Mouse (Mus musculus): ENCODE data around the gene Pycard. TPM values are rescaled to one million over a fixed set of nuclear protein-coding genes. Genes with fewer than 3 reads are reported as not detected.
"Not testable (repeated sequence)": the region's sequence is repeated elsewhere in the genome, so short reads cannot be mapped to it uniquely, and the experiment has no call there.

Gene Pycard
- total RNA-seq (2021), result 1 to 10 TPM; 1.4 to 3.4 TPM

DNA sequence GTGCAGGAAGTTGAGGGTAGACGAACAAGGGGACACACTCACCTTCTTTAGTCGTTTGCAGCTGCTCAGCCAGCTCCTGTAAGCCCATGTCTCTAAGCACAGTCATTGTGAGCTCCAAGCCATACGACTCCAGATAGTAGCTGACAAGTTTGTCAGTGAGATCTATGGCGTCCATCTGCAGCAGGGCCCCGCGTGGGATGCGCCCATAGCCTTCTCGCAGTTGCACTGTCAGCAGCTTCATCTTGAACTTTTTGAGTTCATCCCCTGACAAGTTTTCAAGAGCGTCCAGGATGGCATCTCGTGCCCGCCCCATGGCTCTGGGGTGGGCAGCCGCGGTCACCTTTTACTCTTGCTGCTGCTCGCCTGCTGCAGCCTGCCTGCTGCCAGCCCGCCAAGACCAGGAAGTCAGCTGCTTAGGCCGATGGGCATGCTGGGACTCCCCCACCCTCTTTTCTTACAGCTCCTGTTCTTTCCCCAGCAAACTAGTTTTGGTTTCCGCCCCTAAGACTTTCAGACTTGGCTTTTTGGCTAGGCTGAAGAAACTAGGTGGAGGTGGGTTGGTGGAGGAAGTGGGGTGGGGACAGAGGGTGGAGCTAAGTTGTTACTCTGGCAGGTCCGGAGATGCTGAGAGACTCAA lies at the start of gene Pycard:
Pycard (minus strand) TSS at position 527 of the 637 bp plus-strand sequence.
- DNase-seq (ENCODE audit: extremely low spot score in 1 of 2, low spot score in 1 of 2), result no peak

DNA sequence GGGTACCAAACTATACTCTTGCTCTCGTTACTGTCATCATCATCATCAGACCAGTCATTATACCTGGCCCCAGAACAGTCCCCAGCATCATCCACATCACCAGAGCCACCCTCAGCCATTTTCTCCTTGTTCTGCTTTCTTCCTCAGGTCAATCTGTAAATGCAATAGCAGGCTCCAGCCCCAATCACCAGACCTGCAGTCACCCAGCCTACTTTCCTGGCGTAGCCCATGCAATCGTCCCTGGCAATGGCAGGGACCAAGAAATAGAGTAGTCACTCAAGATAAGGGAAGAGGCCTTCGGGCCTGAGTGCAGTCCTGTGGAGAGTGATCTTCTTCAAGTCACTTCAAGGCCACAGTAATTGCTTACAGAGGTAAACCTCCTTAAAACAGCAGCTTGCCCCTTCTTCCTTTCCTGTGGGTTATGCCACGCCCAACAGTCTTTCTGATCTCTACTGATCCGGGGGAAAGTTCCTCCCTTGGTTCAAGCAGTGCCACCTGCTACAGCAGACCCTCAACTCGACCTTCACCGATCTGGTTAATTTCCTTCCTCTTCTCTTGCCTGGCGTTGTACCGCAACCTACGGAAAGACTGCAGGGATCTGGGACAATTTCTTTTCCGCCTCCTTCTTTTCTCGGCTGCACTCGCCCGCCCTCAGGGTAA lies 48.6 kb upstream of the Pycard start:
- not testable (repeated sequence) for DNase-seq (ENCODE audit: extremely low spot score in 1 of 2, low spot score in 1 of 2)

DNA sequence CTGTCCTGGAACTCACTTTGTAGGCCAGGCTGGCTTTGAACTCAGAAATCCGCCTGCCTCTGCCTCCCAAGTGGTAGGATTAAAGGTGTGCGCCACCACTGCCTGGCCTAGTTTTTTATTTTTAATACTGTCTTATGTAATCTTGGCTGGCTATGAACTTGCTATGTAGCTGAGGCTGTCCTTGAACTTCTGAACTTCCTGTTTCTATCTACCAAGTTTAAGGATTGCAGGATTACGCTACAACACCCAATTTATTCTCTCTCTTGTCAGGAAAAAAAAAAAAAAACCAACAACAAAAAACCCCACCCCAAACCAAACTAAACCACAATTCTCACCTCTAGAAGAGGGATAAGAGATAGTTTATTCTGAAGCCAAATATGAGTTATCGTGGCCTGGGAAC lies 39.9 kb upstream of the Pycard start:
- no peak for DNase-seq (ENCODE audit: extremely low spot score in 1 of 2, low spot score in 1 of 2)

DNA sequence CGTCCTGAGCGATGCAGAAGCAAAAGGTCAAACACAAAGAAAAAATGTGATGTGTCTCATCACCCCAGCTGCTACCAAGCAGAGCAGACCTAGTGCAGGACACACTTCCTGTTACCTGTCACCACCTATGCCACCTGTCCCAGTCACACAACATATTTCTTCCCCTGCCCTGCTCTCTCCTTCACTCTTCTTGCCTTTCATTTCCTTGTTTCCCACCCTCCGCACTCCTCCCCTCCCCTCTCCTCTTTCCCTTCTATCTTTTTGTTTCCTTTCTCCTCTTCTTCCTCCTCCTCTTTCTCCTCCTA lies 39.3 kb upstream of the Pycard start:
- no peak for DNase-seq (ENCODE audit: extremely low spot score in 1 of 2, low spot score in 1 of 2)

DNA sequence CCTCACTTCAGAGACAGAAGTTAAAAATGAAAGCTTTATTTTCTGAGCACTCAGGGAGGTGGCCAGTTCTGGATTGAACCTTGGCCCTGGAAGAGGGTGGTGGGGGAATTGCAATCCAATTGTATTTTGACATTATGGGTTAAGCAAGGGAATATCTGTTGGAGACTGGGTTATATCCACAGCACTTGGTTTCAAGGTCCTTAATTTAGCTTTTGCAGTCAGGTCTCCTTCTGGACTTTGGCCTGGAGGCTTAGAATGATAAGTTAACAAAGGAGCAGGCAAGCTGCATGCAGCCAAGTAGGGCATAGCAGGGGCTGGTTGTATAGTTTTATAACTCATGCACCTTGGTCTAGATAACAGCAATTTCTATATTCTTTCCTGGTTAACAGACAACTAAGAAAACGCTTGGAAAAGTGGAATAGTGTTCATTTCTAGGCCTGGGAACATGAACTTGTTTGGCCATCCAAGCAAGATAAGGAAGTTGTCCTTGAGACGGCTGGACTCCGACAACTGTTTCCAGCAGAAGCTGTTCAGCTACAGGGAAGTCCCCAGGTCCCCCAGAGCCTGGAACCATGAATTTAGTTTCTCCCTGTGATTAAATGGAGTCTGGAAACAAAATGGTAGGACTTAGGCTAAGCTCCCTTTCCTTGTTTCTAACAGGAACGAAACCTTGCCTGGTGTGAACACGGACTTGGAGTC lies 38.8 kb upstream of the Pycard start:
- no peak for DNase-seq (ENCODE audit: extremely low spot score in 1 of 2, low spot score in 1 of 2)

DNA sequence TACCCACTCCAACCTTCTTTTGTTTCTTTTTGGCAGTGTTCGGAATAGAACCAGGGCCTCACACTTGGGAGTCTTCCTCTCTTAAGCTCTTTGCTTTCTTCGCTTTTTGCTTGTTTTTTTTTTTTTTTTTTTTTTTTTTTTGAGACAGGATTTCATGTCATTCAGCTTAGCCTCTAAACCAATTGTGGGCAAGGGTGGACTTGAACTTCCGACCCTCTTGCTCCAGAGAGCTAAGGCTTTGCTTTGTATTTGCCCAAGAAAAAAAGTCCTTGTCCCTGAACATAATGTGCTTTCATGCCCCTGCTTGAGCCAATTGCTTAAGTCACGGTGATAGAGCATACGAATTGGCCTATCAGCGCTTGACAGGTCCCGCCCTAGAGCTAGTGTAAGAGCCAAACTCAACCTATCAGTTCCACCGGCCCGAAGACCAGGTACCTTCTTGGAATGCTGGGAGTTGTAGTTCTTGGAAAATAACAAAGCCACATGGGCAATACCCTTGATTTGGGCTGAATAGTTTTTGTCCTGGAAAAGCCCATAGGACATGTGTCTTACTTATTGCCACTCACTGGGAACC lies 37.8 kb upstream of the Pycard start:
- DNase-seq (ENCODE audit: extremely low spot score in 1 of 2, low spot score in 1 of 2), result no peak

DNA sequence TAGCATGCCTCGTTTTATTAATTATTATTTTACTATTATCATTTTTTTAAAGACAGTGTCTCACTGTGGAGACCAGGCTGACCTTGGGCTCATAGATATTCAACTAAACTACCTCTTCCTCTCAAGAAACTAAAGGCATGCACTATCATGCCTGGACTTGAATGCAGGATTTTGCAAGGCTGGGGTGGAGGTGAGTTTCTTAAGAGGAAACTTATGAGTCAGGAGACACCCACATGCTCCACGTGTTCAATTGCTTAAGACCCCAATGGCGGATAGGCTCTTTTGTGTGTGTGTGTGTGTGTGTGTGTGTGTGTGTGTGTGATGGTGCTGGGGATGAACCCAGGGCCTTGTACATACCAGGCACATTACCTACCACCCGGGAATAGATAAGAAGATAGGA lies 31.7 kb upstream of the Pycard start:
- no peak for DNase-seq (ENCODE audit: extremely low spot score in 1 of 2, low spot score in 1 of 2)

DNA sequence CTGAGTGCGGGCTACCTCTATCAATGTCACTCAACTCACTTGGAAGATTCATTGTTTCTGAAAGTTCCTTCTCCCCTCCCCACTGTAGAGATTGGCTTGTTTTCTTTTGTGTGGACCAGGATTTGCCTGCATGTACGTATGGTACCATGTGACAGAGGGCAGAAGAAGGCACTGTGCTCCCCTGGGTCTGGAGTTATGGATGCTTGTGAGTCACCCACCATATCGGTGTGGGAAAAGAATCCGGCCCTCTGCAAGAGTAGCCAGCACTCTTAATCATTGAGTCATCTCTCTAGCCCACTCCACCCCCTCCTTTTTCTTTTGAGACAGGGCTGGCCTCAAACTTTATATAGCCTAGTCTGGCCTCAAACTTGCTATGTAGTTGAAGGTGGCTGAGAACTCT lies 31.3 kb upstream of the Pycard start:
- DNase-seq (ENCODE audit: extremely low spot score in 1 of 2, low spot score in 1 of 2), result no peak

DNA sequence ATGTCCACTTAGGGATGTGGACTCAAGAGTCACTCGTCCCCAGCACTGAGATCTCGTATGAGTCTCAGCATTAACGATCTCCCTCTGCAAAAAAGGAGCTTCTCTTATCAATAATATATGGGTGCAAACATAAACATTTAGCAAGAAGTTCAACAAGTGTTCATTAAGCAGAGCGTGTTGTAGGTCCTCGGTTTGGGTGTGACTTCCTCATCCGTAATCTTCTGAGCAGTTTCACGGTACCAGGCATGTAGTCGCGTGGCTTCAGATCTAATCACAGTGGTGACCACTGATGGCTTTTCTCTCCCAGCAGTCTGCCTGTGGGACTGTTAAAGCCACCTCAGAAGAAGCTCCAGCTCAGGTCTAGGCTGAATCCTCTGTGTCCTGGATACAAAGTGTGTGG lies 30.7 kb upstream of the Pycard start:
- no peak for DNase-seq (ENCODE audit: extremely low spot score in 1 of 2, low spot score in 1 of 2)

DNA sequence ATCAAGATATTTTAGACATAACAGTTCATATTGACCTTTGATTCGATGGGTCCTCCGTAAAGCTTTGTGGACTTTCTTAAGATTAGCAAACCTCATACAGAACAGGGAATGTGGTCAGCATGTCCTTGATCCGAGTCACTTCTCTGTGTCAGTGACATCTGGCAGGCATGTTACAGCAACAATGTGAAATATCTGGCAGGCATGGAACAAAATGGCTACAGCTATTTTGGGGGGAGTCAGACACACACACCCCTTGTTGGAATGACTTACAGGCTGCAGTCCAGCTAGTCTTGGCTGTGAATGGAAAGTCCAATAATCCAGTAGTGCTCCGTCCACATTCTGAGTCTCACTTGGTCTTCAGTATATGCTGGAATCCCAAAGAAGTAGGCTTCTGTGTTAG lies 29.9 kb upstream of the Pycard start:
- DNase-seq (ENCODE audit: extremely low spot score in 1 of 2, low spot score in 1 of 2), result no peak

DNA sequence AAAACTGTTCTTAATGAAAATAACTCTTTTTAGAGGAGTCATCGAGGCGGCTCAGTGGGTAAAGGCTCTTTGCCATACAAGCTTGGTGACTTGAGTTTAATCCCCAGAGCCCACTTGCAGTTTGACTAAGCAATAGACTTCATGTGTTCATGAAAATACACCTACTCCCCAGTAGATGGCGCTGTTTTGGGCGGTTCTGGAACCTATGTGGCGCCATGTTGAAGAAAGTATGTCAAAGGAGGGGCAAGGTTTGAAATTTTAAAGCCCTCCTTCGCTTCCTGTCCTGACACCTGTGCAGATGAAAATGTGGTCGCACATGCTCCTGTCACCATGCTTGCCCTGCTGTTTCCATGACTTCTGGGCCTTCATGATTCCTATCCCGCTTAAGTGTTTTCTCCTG lies 29.3 kb upstream of the Pycard start:
- DNase-seq (ENCODE audit: extremely low spot score in 1 of 2, low spot score in 1 of 2), result no peak

DNA sequence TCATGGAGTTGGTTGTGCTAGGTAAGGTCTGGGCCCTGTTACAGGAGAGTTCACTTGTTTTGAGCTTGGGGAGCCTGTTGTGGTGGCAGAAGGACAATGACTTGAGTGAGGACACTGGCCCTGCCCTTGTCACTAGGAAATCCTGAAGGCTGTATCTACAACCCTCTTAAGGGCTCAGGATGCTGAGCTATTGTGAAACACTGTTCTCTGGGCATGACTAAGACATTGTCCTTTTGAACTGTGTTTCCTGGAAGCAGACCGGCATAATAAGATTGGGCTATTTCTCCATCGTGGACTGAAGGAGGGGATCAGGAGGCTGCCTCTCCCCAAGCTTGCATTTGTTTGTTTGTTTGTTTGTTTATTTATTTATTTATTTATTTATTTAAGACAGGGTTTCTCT lies 25.5 kb upstream of the Pycard start:
- DNase-seq (ENCODE audit: extremely low spot score in 1 of 2, low spot score in 1 of 2), result no peak

DNA sequence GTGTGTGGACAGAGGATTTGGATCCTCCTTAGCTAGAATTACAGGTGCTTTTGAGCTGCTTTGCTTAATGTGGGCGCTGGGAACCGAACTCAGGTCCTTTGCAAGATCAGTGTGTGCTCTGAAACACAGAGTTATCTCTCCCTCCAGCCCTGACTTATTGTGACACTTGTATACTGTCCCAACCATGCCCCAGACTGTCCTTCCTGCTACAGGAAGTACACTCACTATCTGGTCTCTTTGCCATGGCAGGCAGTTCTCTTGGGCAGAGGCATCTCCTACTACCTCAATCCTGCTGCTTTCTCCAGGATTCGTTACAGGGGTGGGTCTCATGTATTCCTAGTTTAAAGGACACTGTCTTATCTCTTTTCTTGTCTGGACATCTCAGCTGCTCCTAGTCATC lies 24.6 kb upstream of the Pycard start:
- no peak for DNase-seq (ENCODE audit: extremely low spot score in 1 of 2, low spot score in 1 of 2)

DNA sequence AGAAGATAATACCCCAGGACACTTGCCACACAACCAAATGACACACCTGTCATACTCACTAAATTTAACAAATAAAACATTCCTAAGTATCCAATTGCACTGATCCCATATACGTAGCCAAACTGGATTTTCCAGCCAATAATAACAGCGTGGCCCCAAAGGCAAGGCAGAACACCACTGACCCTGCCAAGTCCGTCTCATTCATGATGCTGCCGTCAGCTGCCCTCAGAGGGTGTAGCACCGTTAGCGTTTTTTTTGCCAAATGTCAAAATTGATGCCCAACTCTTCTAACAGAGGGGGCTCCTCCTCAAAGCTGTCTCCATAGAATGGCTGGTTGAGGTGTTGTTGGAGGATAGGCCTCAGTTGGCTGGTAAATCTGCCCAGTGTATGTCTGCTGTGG lies 23.0 kb upstream of the Pycard start:
- DNase-seq (ENCODE audit: extremely low spot score in 1 of 2, low spot score in 1 of 2), result no peak

DNA sequence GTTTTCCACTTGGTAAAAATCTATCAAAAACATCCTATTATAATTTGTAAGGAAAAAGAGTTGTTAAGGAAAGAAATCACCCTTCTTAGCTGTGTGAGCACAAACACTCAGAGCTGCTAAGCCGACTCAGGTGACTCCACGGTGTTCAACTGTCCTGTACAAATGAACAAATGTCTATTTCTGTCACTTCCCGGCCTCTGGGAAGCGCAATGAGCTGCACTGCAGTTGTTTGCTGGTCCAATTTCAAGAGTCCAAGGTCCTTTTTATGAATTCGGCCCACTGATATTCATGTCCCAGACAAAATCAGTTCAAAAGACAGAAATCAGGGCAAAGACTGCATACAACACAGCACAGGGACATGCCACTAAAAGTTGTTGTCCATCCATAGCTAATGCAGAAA lies 22.5 kb upstream of the Pycard start:
- not testable (repeated sequence) for DNase-seq (ENCODE audit: extremely low spot score in 1 of 2, low spot score in 1 of 2)

DNA sequence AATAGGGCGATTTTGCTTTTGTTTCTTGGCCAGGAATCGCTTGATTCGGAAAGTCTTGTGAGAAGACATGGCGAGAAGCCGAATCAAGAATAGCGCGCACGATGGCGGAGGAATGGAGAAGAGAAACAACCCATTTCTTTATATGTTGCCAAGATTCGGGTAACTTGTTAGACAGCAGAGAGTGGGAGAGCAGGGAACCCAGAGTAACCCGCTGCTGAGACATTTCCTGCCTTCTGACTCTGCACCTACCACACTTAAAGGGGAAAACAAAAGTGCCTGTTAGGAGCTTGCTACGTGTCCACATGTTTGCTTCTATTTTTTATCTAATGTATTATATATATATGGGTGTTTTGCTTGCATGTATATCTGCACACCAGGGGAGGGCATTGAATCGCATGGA lies 19.4 kb upstream of the Pycard start:
- no peak for DNase-seq (ENCODE audit: extremely low spot score in 1 of 2, low spot score in 1 of 2)

DNA sequence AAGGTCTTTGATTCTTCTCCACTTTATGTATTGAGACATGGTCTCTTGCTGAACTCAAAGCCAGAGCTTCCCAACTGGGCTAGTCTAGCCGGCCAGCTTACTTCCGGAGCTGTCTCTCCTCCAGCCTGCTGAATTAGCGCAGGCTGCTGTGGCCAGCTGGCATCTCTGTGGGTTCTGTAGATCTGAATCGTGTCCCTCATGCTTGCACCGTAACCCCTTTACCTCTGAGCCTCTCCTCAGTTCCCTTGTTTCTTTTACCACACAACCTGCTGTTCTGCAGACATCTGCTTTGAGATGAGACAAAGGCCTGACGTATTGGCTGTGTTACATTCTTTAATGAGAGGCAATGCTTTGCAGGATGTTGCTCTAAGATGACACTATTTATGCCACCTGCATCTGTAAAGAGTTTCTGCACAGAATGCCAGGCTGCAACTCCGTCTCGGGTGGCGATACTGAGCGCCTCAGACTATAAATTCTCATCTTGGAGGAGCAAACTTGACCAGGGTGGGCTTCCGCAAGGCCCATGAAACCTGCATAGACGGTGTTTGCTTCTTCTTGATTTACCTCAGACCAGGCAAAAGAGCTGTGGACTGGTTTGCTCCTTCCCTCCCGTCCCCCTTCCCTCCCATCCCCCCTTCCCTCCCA lies 18.6 kb upstream of the Pycard start:
- DNase-seq (ENCODE audit: extremely low spot score in 1 of 2, low spot score in 1 of 2), result no peak

DNA sequence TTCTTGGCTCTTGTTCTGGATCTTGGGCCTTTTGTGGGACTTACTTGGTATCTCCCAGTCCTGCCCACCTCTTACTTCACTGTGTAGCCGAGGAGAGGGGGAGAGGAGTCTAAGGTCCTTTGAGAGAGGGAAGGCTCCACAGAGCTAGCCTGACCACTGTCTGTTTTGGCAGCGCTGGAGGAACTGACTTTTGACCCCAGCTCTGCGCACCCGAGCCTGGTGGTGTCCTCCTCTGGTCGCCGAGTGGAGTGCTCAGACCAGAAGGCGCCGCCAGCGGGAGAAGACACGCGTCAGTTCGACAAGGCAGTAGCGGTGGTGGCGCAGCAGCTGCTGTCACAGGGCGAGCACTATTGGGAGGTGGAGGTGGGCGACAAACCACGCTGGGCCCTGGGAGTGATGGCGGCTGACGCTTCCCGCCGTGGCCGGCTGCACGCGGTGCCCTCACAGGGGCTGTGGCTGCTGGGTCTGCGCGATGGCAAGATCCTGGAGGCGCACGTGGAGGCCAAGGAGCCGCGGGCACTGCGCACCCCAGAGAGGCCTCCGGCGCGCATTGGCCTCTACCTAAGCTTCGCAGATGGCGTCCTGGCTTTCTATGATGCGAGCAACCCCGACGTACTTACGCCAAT lies 16.2 kb upstream of the Pycard start:
- DNase-seq (ENCODE audit: extremely low spot score in 1 of 2, low spot score in 1 of 2), result no peak

DNA sequence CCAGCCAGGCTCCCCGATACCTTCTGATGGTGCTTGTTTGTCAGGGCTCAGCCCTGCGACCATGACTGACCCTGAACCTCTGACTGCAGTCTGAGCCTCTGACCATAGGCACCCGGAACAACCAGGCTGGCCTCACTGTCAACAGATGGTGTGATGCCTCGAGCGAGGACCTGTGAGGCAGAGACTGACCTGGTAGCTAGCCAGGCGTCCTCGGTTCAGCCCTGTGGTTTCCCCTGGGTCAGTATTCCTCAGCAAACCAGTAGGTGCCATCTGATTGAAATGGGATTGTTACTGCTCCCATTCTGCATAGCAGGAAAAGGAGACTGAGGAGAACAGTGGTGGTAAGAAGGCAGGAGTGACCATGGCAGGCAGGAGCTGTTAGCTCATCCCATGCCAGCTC lies 12.5 kb upstream of the Pycard start:
- DNase-seq (ENCODE audit: extremely low spot score in 1 of 2, low spot score in 1 of 2), result no peak

DNA sequence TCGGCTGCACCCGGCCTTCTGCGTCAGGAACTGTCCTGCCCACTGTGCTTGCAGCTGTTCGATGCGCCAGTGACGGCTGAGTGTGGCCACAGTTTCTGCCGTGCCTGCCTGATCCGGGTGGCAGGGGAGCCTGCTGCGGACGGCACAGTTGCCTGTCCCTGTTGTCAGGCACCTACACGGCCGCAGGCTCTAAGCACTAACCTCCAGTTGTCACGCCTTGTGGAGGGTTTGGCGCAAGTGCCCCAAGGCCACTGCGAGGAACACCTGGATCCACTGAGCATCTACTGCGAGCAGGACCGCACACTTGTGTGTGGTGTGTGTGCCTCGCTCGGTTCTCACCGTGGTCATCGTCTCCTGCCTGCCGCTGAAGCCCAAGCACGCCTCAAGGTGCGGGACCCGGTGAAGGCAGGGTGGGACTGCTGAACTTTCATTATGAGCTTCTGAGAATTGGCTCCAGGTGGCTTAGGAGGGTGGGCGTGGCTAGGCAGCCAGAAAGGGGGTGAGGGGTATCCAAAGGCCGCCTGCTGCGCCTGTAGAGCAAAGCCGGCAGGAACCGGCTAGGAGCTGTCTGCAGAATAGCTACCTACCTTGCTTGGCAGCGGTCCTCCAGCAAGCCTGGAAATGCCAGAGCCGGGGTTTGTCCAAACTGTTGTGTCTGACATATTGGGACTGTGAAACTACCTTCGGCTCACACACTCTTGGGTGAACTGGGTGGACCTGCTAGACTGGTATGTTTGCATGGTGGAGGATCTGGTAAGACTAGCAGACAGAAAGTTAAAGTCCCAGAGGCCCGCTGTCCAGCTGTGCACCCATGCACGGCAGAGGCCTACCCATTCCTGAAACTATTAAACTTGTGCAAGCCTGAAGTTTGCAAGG lies 11.1 kb upstream of the Pycard start:
- no peak for DNase-seq (ENCODE audit: extremely low spot score in 1 of 2, low spot score in 1 of 2)
